Mouse (Mus musculus) spleen, postnatal 36 days (tissue): Measurements from ENCODE around the gene Neurod2.

ENCODE experiments used
- DNase-seq, 2 experiments: peaks; one replicate each; pipeline ENCODE4 v3.0.0; 2022; ENCODE audit warnings: low spot score in 2 of 2, mixed read lengths in 1 of 2

Neurod2 gene

GRCm38 (mm10) chr11:98332841-98333240 is 3.4 kb upstream of the Neurod2 start:
- no peak for DNase-seq

GRCm38 (mm10) chr11:98332186-98332585 is 2.7 kb upstream of the Neurod2 start:
- no peak for DNase-seq

- DNase-seq = no peak
These were observed 2.0 kb upstream of the Neurod2 start for GRCm38 (mm10) chr11:98331401-98331800.

DNA sequence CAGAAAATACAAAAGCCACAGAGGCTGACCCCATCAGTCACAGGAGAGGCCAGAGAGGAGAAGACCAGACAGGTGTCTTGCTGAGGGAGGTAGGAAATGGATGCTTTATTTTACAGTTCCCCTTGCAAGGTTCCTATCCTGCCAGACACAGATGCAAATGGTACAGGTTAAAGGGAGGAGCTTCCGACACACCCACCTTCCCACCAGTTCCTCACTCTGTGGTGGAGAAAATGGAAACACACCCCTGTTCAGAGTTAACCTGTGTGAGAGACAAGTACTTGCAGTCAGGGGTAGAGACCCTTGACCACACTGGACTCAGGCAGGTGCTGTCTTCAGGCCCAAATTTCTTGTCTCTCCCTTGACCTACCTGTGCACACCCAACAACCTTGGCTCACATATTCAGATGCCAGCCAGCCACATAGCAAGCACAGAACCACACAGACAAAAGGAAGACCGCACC is 1.3 kb upstream of the Neurod2 start:
- no peak for DNase-seq

- DNase-seq = no peak
These were observed 704 bp upstream of the Neurod2 start for GRCm38 (mm10) chr11:98329960-98330744.

GRCm38 (mm10) chr11:98328371-98329069 is 928 bp downstream of the Neurod2 start:
- no peak for DNase-seq

DNA sequence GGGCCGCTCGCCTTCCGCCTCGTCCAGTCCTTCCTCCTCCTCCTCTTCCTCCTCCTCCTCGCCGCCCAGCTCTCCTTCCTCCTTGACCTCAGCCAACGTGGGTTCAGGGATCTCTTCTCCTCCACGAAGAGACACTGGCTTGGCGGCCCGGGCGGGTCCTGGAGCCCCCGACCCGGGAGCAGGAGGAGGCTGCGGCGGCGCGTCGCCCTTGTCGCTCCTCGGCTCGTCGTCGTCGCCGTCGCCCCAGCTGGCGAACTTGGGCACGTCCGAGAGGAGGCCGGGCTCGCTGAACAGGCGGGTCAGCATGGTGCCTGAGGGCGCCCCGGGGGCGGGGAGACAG is 1.4 kb downstream of the Neurod2 start:
- DNase-seq = no peak

- no peak for DNase-seq
These were observed 2.1 kb downstream of the Neurod2 start for GRCm38 (mm10) chr11:98327136-98328030.

DNA sequence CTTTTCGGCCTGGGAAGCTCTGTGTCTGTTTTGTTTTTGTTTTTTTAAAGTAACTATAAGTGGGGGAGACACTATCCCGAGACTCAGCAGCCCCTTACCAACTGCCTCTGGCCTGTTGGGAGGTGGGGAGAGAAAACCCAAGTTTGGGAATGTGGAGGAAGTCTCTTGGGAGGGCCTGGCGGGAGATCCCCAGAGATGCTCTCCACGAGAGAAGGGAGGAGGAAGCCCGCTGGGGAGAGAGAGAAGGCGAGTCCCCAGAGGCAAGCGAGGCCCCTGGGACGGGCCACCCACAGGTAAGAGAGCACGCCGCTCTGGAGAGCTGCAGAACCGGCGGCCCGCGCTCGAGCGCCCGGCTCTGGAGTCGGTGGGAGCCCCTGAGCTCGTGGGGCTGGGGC is 2.7 kb downstream of the Neurod2 start:
- no peak for DNase-seq

GRCm38 (mm10) chr11:98325821-98326218 is 3.6 kb downstream of the Neurod2 start:
- DNase-seq = no peak

- DNase-seq = no peak
These were observed 4.1 kb downstream of the Neurod2 start for GRCm38 (mm10) chr11:98325191-98325820.

GRCm38 (mm10) chr11:98323933-98324332 is 5.5 kb downstream of the Neurod2 start:
- DNase-seq = no peak

- DNase-seq = no peak
These were observed 6.1 kb downstream of the Neurod2 start for GRCm38 (mm10) chr11:98323136-98323866.

DNA sequence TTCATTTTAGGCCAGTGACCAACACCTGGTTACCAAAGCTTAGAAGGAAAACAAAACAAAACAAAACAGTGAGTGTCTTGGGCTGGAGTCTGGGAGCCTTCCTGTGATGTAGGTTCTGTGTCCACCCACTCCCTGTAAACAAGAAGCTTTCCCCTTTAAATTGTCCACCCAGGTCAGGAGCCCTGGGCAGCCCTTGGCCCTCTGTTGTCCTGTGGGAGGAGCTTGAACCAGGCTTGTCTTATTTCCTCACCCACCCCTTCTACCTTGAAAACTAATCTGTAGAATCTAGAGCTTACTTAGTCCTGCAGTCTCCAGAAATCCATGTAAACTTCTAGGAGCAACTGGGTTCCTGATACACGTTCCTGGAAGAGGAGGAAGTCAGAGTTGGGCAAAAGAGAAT is 7.3 kb downstream of the Neurod2 start:
- DNase-seq = no peak

GRCm38 (mm10) chr11:98321677-98322003 is 7.8 kb downstream of the Neurod2 start:
- no peak for DNase-seq

DNA sequence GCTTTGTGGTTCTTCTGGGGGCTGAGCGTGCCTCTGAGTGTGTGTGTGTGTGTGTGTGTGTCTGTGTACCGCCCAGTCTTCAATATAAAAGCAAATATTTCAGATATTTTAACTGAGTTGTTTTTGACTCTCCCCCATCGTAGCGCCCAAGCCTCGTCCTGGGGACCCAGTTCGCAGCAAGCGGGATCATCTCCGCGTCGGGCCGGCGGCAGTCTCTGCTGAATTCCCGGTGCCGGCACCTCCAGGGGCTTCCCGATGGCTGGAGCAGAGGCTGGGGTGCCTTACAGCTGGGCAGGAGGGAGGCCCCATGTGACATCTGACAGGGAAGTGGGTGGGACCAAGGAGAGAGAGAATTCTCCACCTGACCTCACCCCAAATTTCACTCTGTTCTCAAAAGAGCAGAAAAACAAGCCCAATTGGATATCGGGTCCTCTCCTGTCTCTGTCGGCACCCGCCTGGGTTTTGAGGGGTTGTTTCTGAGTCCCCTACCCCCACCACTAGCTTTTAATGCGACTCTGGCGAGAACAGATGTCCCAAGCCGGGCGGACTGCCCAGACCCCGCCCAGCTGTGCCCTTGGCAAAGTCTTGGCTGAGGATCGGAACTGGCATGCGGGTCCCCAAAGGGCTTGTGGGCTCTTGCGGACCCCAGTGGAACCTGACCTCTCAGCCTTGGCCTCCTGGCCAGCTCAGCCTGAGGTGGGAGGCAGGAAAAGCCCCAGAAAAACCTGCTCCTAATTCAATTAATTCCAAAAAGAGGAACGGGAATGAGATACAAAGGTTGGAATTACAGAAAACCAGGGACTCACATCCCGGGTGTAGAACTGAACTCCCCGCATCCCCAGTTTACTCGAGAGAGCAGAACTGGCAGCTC is 8.4 kb downstream of the Neurod2 start:
- DNase-seq = no peak

DNA sequence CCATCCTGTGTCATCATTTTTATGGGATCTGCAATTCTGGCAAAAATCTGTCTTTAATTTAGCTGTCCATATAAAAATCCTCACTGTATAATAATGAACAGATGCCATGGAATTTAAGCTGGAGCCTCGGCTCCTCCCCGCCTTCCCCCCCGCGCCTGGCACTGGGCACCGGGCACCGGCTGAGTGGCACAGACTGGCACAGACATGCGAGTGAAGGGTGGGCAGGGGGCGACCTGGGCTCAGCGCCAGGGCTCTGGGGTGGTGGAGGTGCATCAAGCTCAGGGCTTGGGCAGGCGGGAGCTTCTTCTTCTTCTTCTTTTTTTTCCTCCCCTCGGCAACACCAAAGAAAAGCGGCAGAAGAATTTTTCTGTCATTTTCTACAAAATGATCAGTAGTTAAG is 9.1 kb downstream of the Neurod2 start:
- no peak for DNase-seq

DNA sequence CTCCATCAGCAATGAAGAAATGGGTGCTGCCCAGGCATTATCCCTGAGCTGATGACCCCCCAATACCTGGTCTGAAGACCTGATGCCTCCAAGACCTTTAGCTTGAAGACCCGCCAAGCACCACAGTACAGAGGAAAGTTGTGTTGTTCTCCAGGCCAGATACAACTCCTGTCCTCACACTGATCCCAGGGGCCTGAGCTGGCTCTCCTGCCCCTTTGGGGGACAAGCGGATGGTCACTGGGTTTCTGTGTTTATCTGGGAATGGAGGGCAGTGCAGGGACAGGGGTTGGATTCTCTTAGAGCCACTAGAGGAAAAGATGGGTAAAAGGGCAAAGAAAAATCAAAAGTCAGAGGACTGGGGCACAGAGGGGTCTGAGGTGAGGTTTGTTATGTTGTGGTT is 9.5 kb downstream of the Neurod2 start:
- DNase-seq = no peak

DNA sequence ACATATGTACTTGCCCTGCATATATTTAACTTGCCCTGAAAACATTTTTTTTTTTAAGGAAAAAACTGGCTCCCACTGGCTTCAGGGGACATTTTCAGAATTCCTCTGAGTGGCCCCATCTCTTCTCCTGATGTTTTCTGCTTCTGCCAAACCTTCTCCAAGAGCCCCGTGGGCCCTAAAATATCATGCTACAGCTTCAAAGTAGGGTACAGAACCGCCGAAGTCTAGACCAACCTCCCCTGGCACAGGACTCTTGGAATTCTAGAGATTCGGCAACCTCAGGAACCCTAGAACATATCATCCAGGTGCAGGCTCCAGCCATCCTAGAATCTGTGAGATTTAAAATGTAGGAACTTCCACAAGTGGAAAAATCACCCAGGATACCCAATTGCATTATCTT is 9.9 kb downstream of the Neurod2 start:
- DNase-seq = no peak

DNA sequence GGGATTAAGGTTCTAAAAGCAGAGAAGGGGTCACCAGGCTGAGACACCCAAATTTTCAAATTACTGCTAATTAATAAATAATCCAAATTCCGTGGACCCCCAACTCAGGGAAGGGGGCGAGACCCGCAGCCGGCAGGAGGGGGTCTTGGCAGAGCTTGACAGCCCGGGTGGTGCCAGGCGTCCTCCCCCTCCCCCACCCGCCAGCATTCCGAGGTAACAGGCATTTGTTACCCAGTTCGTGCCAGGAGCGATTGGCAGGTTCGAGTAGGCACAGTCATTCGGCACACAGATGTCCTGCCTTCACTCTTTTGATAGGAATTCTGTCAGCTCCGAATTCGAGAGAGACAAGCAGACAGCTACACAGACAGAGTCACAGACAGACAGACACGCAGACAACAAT is 10.3 kb downstream of the Neurod2 start:
- DNase-seq = no peak
